Mouse (Mus musculus) hindbrain, embryonic 14.5 days (tissue): ENCODE results near the gene Mast3. TPM values are rescaled to one million over a fixed set of nuclear protein-coding genes. Genes with fewer than 3 reads are reported as not detected.

Experiments
- ATAC-seq: fragments of 200-750 bp; cut with Nextera tagmentation; 2 replicates; pipeline ENCODE4 v1.8.0; 2017; ENCODE audit warnings: moderate number of reproducible peaks, mild to moderate bottlenecking, moderate TSS enrichment, moderate library complexity; ENCODE audit not compliant: low FRiP score
- DNase-seq: peaks from one replicate; pipeline ENCODE4 v3.0.0-alpha.2; 2015; ENCODE audit warnings: low spot score
- H3K27ac ChIP-seq: fragments of 300-500 bp; sonication (generic); 2 replicates; pipeline ENCODE4 v1.5.1; 2014; ENCODE audit warnings: mild to moderate bottlenecking, moderate library complexity
- H3K27me3 ChIP-seq: fragments of 300-500 bp; sonication (generic); 2 replicates; pipeline ENCODE4 v1.6.1; 2014; ENCODE audit warnings: mild to moderate bottlenecking, low read length, mixed read lengths; ENCODE audit not compliant: control insufficient read depth, insufficient read depth
- H3K36me3 ChIP-seq: fragments of 300-500 bp; sonication (generic); replicated peaks from 2 replicates; pipeline ENCODE4 v1.6.1; 2014; ENCODE audit not compliant: control insufficient read depth, insufficient read depth
- H3K4me1 ChIP-seq: fragments of 300-500 bp; sonication (generic); replicated peaks from 2 replicates; pipeline ENCODE4 v1.6.1; 2014; ENCODE audit warnings: antibody characterized with exemption, low read length, mixed read lengths; ENCODE audit not compliant: control insufficient read depth, insufficient read depth
- H3K4me2 ChIP-seq: fragments of 300-500 bp; sonication (generic); replicated peaks from 2 replicates; pipeline ENCODE4 v1.6.1; 2014; ENCODE audit warnings: mild to moderate bottlenecking, moderate library complexity
- H3K4me3 ChIP-seq: fragments of 300-500 bp; sonication (generic); replicated peaks from 2 replicates; pipeline ENCODE4 v1.5.1; 2014; ENCODE audit warnings: mild to moderate bottlenecking, low read length
- H3K9ac ChIP-seq: fragments of 300-500 bp; sonication (generic); 2 replicates; pipeline ENCODE4 v1.6.1; 2014
- H3K9me3 ChIP-seq: fragments of 300-500 bp; sonication (generic); 2 replicates; pipeline ENCODE4 v1.6.1; 2016; ENCODE audit warnings: low read length; ENCODE audit not compliant: control insufficient read depth
- WGBS: fragments of 180-500 bp; shearing (Covaris S2); extraction: QIAGEN DNeasy Blood & Tissue Kit; methylation state at CpG from one replicate; pipeline ENCODE4 v1.1.7; 2014; 5-methylcytosine and 5-hydroxymethylcytosine counted together
- polyA plus RNA-seq: library from polyadenylated mRNA; unstranded; fragments of >200 nt; fragmentation: Nextera tagmentation; extraction: Ambion mirVana; gene quantifications from 2 replicates; pipeline ENCODE4 v1.2.1, GENCODE M21; 2014

Gene Mast3
- polyA plus RNA-seq, 1 experiment from 2014 or later, result 23.3 TPM

DNA sequence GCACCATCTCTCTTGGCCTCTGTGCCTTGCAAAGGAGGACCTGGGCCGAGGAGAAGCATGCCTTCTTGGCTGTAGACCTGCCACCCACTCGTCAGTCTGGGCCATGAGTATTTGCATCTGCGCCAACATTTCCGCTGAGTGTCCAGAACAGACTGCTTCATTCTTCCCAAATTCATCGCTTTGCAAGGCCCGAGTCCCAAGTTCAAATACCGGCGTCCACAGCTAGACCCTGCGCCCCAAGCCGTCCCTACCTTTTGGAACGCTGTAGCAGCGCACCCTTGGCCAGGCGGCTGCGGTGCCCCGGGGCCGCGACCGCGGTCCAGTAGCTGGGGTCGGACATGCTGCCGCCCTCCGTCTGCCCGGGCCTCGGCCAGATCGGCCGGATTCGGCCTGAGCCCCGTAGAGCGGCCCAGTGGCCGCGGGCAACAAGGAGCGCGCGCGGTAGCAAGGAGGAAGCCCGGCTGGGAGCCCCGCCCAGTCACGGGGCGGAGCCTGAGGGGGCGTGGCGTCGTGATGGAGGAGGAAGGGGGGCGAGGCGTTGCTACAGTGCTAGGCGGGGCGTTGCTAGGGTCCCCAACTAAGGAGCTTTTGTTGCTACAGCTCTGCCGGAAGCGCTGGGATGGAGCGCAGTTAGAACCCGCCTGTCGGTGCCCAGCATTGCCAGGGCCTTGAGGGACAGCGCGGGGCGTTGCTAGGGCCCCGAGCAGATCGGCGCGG is 12.7 kb downstream of the Mast3 start:
- Histone ChIP-seq H3K4me1 (peaks cover 26% of the 10 kb centered on the region), H3K4me3 (peak overlapping the region; percentile 60), H3K27ac (peak overlapping the region; percentile 87), H3K27me3 (peaks cover 5% of the 10 kb centered on the region; the same call in 1 of the 2 replicates), H3K36me3 (peaks cover 12% of the 10 kb centered on the region), H3K9me3 (no peaks in the 10 kb centered on the region), H3K4me2 (peak overlapping the region; percentile 77), H3K9ac (peak overlapping the region; percentile 80)
- DNase-seq (peak; percentile 96), ATAC-seq (peak; percentile 86)
- 6% methylated on average over 58 of the region's 58 CpGs for WGBS

DNA sequence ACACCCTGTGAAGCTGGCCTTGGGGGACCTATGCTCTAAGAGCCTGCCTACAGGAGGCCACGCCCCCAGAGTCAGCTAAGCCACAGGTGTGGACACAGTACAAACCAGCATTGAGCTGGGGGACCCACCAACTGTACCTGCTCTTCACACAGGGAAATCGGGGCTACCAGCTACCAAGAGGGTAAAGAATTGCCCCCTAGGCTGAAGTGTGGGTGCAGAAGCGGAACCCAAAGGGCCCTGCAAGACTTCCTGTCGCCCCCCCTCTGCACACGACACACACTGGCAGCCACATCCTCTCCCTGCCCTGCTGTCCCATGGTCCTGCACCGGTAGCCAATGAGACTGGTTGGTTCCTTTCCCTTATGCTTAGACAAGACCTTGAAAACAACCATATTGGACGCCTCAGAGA is 13.6 kb downstream of the Mast3 start:
- no peak overlapping the region for H3K27ac ChIP-seq
- peaks cover 5% of the 10 kb centered on the region; the same call in 1 of the 2 replicates for H3K27me3 ChIP-seq
- H3K9ac ChIP-seq, result peak overlapping the region; percentile 35; the same call in 1 of the 2 replicates
- H3K36me3 ChIP-seq, result peaks cover 21% of the 10 kb centered on the region
- no peak for ATAC-seq
- H3K9me3 ChIP-seq, result no peaks in the 10 kb centered on the region
- DNase-seq, result no peak
- WGBS, result 80% methylated on average over 7 of the region's 7 CpGs
- peak overlapping the region; percentile 77 for H3K4me2 ChIP-seq
- H3K4me1 ChIP-seq, result peaks cover 23% of the 10 kb centered on the region
- peak overlapping the region; percentile 60 for H3K4me3 ChIP-seq

DNA sequence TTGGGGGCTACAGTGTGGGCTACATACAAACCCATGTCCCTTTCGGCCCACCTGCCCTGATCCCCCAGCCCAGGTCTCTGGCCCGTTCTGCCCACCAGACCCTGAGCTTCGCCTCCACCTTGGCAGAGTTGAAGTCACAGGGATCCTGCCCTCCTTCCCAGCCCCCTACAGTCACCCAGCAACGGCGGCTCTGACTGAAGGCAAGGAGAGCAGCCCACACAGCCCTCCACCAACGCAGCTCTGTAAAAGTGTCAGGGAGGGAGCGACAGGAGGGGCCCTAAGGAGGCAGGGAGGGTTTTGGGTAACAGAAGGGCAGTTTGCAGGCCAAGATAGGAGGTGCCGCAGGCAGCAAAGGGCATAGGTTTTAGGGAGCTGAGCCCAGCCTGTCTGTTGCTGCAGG is 14.0 kb downstream of the Mast3 start:
- no peak for DNase-seq
- Histone ChIP-seq H3K27me3 (peaks cover 5% of the 10 kb centered on the region; the same call in 1 of the 2 replicates), H3K4me1 (peaks cover 23% of the 10 kb centered on the region), H3K4me2 (peak overlapping the region; percentile 77), H3K4me3 (0 out of 2 replicates have a peak overlapping the region, but pooled peaks have one; percentile 60), H3K9ac (peak overlapping the region; percentile 35; the same call in 1 of the 2 replicates), H3K27ac (no peak overlapping the region), H3K36me3 (peaks cover 24% of the 10 kb centered on the region), H3K9me3 (no peaks in the 10 kb centered on the region)
- WGBS, result 59% methylated on average over 8 of the region's 8 CpGs
- ATAC-seq, result no peak

DNA sequence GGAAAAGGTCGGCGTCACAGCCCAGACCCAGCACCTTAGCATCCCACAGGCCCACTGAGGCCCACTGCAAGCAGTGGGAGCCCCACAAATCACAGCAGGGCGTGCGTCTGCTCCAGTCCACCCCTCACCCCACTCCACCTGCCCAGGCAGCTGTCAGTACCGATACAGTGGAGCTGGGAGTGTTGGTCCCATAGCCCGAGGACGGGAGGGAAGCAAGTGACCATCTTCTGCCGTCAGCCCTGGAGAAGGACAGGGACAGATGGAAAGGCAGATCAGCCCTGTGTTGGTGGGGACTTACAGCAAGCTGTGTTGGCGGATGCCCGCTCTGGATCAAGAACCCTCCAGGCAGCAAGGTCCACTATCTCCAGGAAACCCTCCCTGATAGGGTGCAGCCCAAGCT is 15.8 kb downstream of the Mast3 start:
- WGBS, result 84% methylated on average over 10 of the region's 10 CpGs
- H3K4me1 ChIP-seq, result peaks cover 23% of the 10 kb centered on the region
- DNase-seq (no peak), ATAC-seq (no peak)
- H3K27ac ChIP-seq, result no peak overlapping the region
- no peaks in the 10 kb centered on the region for H3K9me3 ChIP-seq
- H3K4me2 ChIP-seq, result no peak overlapping the region
- no peak overlapping the region for H3K4me3 ChIP-seq
- H3K27me3 ChIP-seq, result no peaks in the 10 kb centered on the region
- no peak overlapping the region for H3K9ac ChIP-seq
- peaks cover 39% of the 10 kb centered on the region for H3K36me3 ChIP-seq

GRCm38 (mm10) chr8:70787941-70788667 is 16.8 kb downstream of the Mast3 start:
- no peak overlapping the region for H3K9ac ChIP-seq
- ATAC-seq (no peak), DNase-seq (no peak)
- H3K4me1 ChIP-seq, result peaks cover 19% of the 10 kb centered on the region
- H3K4me2 ChIP-seq, result 0 out of 2 replicates have a peak overlapping the region, but pooled peaks have one; percentile 13
- 0 out of 2 replicates have a peak overlapping the region, but pooled peaks have one; percentile 1 for H3K4me3 ChIP-seq
- no peaks in the 10 kb centered on the region for H3K9me3 ChIP-seq
- peaks cover 49% of the 10 kb centered on the region for H3K36me3 ChIP-seq
- 22% methylated on average over 30 of the region's 30 CpGs for WGBS
- H3K27me3 ChIP-seq, result no peaks in the 10 kb centered on the region
- H3K27ac ChIP-seq, result no peak overlapping the region

DNA sequence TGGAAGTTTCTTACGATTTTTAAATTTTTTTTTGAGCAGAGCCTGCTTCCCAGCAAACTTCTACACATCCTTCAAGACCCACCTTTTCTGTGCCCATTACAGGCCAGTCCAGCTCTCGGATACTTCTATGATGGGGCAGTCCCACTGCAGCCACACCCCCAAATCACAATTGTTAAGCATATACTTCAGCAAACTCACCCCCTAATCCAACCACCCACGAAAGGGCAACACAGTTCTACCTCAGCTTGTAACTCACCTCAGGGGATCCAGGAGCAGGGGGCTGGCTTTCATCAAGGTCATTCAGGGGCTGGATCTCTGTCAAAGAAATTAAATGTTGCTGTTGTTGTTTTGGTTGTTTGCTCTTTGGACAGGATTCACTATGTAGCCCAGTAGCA is 17.8 kb downstream of the Mast3 start:
- DNase-seq (no peak), ATAC-seq (no peak)
- 91% methylated on average over 3 of the region's 3 CpGs for WGBS
- Histone ChIP-seq H3K4me2 (no peak overlapping the region), H3K36me3 (peaks cover 53% of the 10 kb centered on the region), H3K27ac (no peak overlapping the region), H3K9ac (no peak overlapping the region), H3K9me3 (no peaks in the 10 kb centered on the region), H3K4me1 (peaks cover 13% of the 10 kb centered on the region), H3K27me3 (no peaks in the 10 kb centered on the region), H3K4me3 (no peak overlapping the region)

DNA sequence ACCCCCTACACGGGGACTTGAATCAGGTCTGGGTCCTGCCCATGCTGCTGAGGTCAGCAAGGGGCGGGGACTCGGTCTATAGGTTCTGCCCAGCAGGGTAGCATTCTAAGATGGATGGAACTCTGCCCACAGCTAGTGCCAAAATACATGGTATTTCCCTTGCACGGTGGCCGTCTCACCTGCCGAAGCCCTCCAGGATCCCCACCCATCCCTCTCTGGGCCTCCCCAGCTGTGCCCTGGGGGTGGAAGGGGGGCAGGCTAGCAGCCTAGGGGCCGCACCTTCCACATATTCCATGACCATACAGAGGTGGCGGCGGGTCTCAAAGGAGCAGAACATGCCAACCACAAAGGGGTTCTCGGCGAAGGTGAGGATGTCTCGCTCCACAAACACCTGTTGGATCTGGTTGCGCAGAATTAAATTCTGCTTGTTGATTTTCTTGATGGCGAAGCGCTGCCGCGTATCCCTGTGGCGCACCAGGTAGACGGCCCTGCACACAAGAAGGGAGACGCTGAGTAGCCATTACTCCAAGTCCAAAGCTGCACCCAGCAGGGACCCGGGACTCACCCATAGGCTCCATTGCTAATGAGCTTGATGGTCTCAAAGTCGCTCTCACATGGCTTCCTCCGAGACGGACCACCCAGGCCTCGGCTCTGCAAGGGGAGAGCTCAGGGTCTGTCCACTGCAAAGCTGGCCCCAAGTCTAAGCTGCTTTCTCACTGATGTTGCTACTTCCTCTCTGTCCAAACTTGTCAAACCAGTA is 18.4 kb downstream of the Mast3 start:
- Histone ChIP-seq H3K4me3 (no peak overlapping the region), H3K9me3 (no peaks in the 10 kb centered on the region), H3K9ac (no peak overlapping the region), H3K4me1 (peaks cover 8% of the 10 kb centered on the region; the same call in 1 of the 2 replicates), H3K36me3 (peaks cover 58% of the 10 kb centered on the region), H3K27me3 (no peaks in the 10 kb centered on the region), H3K4me2 (no peak overlapping the region), H3K27ac (no peak overlapping the region)
- no peak for DNase-seq
- WGBS, result 82% methylated on average over 25 of the region's 25 CpGs
- no peak for ATAC-seq

DNA sequence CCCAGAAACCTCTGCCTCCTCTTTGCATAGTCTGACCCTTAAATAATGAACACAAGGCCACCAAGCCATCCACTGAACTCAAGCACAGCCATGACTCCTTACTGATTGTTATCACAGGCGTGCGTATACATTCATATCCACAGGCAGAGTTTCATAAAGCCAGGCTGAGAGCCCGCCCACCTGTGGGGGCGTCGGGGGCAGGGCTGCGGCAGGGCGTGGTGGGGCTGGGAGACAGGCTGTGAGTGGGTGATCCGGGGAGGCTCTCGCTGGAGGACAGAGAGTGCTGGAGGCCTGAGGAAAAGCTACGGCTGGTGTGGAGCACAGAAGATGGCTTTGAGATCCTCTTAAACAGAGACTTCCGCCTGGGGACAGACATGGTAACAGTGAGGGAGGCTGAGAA is 24.8 kb downstream of the Mast3 start:
- H3K27me3 ChIP-seq, result no peaks in the 10 kb centered on the region
- no peak overlapping the region for H3K9ac ChIP-seq
- ATAC-seq (no peak), DNase-seq (no peak)
- peaks cover 52% of the 10 kb centered on the region for H3K36me3 ChIP-seq
- H3K9me3 ChIP-seq, result no peaks in the 10 kb centered on the region
- no peak overlapping the region for H3K4me2 ChIP-seq
- WGBS, result 86% methylated on average over 11 of the region's 11 CpGs
- no peak overlapping the region for H3K4me3 ChIP-seq
- H3K4me1 ChIP-seq, result peaks cover 17% of the 10 kb centered on the region
- no peak overlapping the region for H3K27ac ChIP-seq
